Mouse (Mus musculus) bone marrow macrophage, adult 2 months (primary cell): Measurements from ENCODE around the gene Lipe. TPM values are rescaled to one million over a fixed set of nuclear protein-coding genes. Genes with fewer than 3 reads are reported as not detected.
A peak's percentile ranks its signal among the peaks of the same experiment; 100 is the strongest.

Experiments
- H3K27ac ChIP-seq: 2 replicates; pipeline ENCODE4 v1.5.1; 2012; ENCODE audit warnings: low read depth, low read length; ENCODE audit not compliant: insufficient read depth
- H3K4me1 ChIP-seq: 2 replicates; pipeline ENCODE4 v1.6.1; 2012; ENCODE audit warnings: low read length; ENCODE audit not compliant: control insufficient read depth, insufficient read depth
- H3K4me3 ChIP-seq: 2 replicates; pipeline ENCODE4 v1.5.1; 2012; ENCODE audit warnings: mild to moderate bottlenecking, low read length, moderate library complexity; ENCODE audit not compliant: insufficient read depth
- CTCF ChIP-seq: IDR thresholded peaks from 2 replicates; pipeline ENCODE4 v1.5.1; 2012; ENCODE audit warnings: low read depth, mild to moderate bottlenecking, low read length, moderate library complexity
- POLR2A ChIP-seq: IDR thresholded peaks from 2 replicates; pipeline ENCODE4 v1.6.1; 2012; ENCODE audit warnings: mild to moderate bottlenecking, low read depth, low read length, borderline replicate concordance
- polyA plus RNA-seq: library from polyadenylated mRNA; stranded (reverse); fragments of >200 nt; gene quantifications from 2 replicates; pipeline ENCODE4 v1.2.4, GENCODE M21; 2012; ENCODE audit not compliant: missing spikeins, insufficient read depth, insufficient read length

The Lipe gene
- polyA plus RNA-seq, 1 experiment: 37.1 TPM

DNA sequence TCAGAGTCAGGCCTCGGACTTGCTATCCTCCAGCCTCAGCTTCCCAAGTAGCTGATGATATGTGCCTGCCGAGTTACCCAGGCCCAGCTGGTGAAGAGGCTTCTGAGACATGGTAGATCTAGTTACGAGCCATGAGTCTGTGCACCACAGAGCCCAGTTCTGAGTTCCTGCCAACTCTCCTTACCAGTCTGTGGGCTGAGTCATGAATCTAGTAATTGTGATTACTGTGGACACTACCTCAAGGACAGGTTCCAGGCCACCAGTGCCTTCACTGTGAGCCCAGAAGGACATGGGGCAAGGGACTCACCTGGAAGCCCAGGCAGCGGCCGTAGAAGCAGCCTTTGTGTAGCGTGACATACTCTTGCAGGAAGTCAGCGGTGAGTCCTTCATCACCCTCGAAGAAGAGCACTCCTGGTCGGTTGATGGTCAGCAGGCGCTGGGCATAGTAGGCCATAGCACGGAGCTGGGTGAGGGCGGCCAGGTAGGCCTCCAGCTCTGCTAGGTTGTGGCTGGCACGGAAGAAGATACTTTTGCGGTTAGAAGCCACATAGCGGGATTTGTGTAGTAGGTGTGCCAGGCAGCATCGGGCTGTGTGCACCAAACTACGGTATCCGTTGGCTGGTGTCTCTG is 10.6 kb downstream of the Lipe start:
- no peak for TF ChIP-seq CTCF
- no peak for TF ChIP-seq POLR2A
- no peak overlapping the region for H3K27ac ChIP-seq
- no peak overlapping the region for H3K4me3 ChIP-seq
- peaks cover 28% of the 10 kb centered on the region for H3K4me1 ChIP-seq

DNA sequence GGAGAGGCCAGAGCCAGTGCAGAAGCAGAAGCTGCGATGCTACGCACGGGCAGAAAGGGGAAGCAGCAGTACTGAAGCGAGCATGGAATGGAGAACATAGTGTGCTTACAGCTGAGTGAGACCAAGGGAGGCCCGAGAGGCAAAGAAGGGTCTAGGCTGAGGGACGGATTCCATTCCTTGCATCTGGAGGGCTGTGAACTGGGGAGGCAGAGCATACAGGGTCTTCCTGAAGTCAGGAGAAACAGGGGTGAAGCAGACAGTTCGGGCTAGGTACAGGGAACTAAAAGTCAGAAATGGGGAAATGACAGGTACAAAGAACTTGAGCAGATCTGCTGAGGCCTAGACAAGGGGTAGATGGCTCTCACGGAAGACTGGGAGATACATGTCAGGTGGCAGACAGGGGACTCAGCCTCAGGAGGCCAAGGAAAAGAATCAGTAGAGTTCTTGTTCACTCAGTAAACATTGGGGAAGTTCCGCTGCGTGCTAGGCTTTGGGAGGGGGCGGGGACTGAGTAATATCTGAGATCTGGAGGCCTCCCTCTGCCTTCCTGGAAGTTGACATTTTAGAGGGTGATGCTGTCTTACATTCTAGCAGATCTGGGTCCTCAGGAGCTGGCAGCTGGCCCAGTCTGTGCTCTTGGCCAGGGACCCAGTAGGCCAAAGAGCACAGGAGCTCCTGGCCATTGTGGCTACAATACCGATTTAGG is 12.5 kb downstream of the Lipe start:
- peak overlapping the region; percentile 98 for H3K27ac ChIP-seq
- peak overlapping the region; percentile 28 for H3K4me3 ChIP-seq
- H3K4me1 ChIP-seq: peaks cover 28% of the 10 kb centered on the region
- TF ChIP-seq CTCF: no peak
- no peak for TF ChIP-seq POLR2A

DNA sequence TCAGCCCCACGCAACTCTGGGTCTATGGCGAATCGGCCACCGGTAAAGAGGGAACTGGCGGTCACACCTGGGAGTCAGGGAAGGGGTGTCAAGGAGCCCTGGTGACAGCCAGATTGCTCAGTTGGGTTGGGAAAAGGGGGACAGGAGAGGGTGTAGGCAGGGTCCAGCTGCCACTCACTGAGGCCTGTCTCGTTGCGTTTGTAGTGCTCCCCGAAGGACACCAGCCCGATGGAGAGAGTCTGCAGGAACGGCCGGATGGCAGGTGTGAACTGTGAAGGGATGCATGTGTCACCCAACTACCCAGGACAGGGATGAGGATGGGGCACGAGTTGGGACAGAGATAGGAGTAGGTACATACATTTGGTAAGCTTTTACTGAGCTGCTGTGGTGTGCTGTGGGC is 13.3 kb downstream of the Lipe start:
- Histone ChIP-seq H3K27ac (no peak overlapping the region), H3K4me3 (no peak overlapping the region), H3K4me1 (peaks cover 28% of the 10 kb centered on the region)
- TF ChIP-seq CTCF (no peak), POLR2A (no peak)

DNA sequence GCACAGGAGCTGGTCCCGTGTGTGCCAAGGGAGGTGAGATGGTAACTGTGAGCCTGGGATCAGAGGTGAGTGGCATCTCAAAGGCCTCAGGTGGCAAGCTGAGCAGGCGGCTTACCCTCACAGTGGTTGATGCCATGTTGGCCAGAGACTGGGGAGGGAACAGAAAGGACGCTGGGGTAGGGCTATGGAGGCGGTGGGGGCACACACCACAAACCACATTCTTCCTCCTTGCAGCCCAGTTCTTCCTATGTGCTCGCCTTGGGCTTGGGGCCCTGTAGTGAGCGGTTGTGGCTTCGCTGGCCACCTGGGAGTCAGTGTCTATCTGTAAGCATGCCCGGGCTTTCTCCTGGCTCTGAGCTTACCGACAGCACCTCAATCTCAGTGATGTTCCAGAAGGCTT is 13.7 kb downstream of the Lipe start:
- Histone ChIP-seq H3K4me1 (peaks cover 28% of the 10 kb centered on the region), H3K4me3 (no peak overlapping the region), H3K27ac (no peak overlapping the region)
- TF ChIP-seq POLR2A (no peak), CTCF (no peak)

DNA sequence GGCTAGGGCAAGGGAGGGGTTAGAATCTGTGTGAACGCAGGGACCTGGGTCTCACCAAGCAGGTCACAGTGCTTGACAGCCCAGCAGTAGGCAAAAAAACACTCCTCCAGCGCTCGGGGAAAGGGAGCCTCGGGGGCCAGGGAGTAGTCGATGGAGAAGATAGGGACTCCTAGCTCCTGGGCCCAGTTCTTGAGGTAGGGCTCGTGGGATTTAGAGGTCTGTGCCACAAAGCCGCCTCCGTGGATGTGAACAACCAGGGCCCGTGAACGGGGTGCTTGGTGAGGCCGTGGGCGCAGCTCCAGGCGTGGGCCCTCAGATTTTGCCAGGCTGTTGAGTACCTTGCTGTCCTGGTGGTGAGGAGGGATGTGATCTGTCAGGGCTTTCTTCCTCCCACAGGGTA is 14.2 kb downstream of the Lipe start:
- Histone ChIP-seq H3K27ac (no peak overlapping the region), H3K4me3 (no peak overlapping the region), H3K4me1 (peaks cover 28% of the 10 kb centered on the region)
- TF ChIP-seq CTCF: no peak
- TF ChIP-seq POLR2A: no peak

DNA sequence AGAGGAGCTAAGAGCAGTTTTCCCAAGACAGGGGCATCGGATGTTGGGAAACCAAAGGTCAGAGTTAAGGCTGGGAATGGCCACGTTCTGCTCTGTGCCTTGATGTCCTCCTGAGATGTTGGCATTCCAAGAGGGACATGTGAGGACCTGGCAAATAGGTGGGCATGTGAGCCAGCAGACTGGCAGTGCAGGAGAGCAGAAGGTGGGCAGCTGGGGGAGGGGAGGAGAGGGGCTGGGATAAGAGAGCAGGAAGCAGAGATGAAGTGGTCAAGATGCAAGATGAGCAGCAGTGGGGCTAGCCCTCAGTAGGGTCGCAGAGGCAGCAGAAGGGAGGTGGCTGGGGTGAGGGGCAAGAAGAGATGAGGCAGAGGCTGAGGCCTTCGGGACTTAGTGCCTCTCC is 14.6 kb downstream of the Lipe start:
- H3K27ac ChIP-seq: no peak overlapping the region
- H3K4me1 ChIP-seq: peaks cover 28% of the 10 kb centered on the region
- TF ChIP-seq CTCF (no peak), POLR2A (no peak)
- H3K4me3 ChIP-seq: no peak overlapping the region

DNA sequence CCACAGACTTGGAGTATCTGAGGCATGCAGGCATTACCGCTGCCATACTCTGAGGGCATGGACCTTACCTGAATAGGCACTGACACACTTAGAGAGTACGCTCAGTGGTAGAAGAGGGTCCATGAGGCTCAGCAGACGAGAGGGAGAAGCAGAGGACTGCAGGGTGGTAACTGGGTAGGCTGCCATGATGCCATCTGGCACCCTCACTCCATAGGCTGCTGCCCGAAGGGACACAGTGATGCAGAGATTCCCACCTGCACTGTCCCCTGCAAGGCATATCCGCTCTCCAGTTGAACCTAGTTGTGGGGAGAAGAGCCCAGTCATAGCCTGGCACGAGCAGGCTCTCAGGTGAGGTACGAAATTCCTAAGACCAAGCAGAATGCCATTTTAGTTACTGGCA is 15.1 kb downstream of the Lipe start:
- peaks cover 28% of the 10 kb centered on the region for H3K4me1 ChIP-seq
- no peak overlapping the region for H3K4me3 ChIP-seq
- H3K27ac ChIP-seq: no peak overlapping the region
- no peak for TF ChIP-seq POLR2A
- no peak for TF ChIP-seq CTCF

DNA sequence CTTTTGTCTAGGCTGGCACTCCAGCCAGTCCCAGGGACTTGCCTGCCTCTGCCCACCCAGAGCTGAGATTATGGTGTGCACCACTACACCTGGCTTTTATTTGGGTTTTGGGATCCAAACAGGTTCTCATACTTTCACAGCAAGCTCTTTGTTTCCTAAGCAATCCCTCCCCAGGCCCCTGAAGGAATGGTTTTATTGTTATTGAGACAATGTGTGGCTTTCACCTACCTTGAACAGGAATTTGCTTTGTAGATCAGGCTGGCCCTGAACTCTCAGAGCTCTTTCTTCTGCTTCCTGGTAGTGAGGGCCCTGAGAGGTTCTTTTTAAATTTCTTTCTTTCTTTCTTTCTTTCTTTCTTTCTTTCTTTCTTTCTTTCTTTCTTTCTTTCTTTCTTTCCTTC is 16.0 kb downstream of the Lipe start:
- H3K27ac ChIP-seq: no peak overlapping the region
- TF ChIP-seq POLR2A (no peak), CTCF (no peak)

DNA sequence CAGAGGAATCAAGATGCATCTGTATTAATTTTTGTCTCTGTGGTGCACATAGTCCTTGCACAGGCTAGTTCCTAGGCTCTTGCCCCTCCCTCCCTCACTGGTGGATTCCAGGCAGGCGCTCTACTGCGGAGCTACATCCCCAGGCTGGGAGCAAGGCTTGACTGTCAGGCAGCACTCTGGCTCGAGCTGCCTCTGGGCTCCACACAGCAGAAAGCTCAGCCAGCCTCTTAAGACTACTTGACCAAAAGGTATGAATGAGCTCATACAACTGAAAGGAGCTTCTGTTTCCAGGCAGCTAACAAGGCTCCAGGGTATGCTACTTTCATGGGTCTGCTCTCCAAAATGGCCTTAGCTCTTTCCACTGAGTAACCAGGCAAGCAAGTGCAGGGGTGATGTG is 17.2 kb downstream of the Lipe start:
- no peak overlapping the region for H3K27ac ChIP-seq
- no peak overlapping the region for H3K4me3 ChIP-seq
- TF ChIP-seq POLR2A (no peak), CTCF (no peak)
- H3K4me1 ChIP-seq: peaks cover 17% of the 10 kb centered on the region

More for the DNA sequence above, 16.0 kb downstream of the Lipe start:
- H3K4me3 ChIP-seq: no peak overlapping the region
- peaks cover 28% of the 10 kb centered on the region for H3K4me1 ChIP-seq
